Mouse (Mus musculus): ENCODE measurements at regions not wholly inside any gene's neighbourhood (a gene's known extent, or its start where the extent isn't known, plus 50 kb on each side); places are given as distances from the start of the nearest gene placed in this dataset.

DNA sequence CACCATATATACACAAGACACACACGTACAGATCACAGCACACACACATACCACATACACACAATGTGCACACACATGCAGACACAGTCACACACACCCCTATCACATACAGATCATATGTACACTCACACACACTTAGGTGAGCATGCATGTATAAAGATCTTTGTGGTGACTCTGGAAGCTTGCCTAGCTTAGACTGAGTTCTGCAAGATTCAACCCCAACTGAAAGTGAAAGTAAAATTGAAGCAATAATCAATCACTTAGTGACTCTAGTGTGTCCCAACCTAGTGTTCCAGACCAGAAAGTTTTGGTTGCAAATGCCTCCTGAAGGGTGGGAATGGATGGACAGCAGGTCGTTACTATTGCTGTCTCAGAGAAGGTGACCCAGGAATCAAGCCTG is 262.8 kb downstream of the Bcl11a start:
- DNase-seq (ENCODE audit: low read depth, low spot score), result no peak

GRCm38 (mm10) chr11:24341650-24342049 is 263.8 kb downstream of the Bcl11a start:
- DNase-seq (ENCODE audit: low read depth, low spot score), result no peak

DNA sequence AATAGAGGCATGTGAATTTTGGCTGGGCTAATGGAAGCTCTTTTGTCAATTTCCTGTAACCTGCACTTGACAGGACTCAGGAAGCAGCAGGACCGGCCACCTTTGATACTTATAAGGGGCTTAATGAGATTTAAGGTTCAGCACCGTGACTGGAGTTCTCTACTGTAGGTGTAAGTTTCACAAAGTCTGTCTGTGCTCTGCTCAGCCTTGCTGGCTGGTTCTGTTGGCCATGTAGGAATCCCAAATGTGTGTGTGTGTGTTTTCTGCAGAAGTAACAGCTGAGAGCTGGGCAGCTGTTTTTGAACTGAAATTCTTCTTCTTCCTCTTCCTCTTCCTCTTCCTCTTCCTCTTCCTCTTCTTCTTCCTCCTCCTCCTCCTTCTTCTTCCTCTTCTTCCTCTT is 264.3 kb downstream of the Bcl11a start:
- DNase-seq (ENCODE audit: low read depth, low spot score), result no peak

DNA sequence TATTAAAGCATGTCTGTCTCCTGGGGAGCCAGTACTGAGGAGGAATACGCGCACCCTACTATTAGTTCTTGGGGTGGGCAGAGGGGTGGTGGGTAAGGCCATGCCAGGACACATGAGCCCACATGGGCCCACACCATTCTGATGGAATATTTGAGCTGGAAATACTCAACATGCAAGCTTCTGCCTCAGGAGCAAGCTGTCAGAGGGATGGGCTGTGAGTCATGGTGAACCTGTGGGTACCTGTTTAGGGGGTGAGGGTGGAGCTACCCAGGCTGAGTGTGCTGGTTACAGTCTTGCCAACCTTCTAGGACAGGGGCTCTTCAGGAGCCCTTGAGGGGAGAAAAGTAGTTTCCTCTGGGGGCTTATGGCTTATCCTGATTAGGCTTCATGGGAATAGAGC is 264.9 kb downstream of the Bcl11a start:
- no peak for DNase-seq (ENCODE audit: low read depth, low spot score)

DNA sequence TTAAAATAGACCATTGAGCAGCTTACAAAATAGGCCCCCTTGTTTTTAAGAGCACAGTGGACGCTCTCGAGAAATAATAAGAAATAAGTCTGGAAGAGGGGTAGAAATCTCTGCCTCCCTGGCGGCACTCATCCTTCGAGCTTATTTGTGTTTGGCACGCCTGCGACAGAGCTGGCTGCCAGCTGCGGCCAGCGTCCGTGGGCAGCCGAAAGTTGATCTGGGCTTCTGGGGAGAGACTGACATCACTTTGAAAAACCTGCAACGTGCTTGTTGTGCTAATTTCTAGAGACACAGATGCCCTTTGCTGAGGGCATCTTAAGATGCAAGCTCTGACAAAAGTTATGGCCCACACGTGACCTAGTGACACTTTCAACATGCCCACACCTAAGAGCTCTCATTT is 269.4 kb downstream of the Bcl11a start:
- no peak for DNase-seq (ENCODE audit: low read depth, low spot score)

DNA sequence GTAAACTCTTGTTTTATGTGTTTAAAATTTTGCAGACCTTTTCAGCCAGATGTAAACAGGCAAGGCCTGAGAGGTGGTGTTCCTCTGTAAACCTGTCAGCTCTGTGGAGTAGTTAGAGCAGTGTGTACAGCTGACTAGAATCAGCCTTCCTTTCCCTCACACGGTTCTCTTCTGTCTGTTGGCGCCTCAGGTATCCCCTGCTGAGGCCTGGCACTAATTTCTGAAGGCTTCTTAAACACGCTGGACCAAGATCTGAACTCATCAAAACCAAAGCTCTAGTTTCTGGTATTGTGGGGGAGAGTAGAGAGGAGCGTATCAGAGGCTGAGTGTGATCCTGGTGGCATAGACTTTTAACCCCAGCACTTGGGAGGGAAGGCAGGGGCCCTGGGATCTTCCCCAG is 270.9 kb downstream of the Bcl11a start:
- DNase-seq (ENCODE audit: low read depth, low spot score), result no peak

DNA sequence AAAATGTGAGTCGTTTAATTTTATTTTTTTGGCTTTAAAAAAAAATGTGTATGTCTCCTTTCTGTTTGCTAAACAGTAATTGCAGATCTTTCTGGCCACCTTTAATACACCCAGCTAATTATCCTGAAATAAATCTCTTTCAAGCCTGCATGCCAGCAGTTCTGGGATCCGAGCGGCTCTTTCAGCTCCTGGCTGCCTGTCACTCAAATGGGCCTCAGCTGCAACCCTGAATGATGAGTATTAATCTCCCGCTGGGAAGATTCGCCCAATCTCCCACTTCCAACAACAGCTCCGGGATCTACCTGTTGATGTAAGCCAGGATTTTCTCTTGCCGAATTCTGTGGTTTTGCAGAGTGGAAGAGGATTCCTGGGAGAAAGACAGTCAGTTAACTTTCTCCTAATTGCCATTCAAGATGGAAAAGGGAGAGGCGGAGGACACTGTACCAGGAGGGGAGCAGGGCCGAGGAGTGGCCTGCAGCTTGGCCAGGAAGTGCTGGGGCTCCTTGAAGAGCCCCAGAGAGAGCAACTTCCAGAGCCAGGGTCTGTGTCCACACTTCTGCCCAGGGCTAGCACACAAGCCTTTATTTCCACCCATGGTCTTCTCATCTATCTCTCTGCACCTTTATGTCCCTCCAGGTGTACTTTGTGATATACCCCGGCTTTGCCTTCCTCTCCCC is 272.2 kb downstream of the Bcl11a start:
- no peak for DNase-seq (ENCODE audit: low read depth, low spot score)

GRCm38 (mm10) chr11:24350839-24351238 is 273.0 kb downstream of the Bcl11a start:
- no peak for DNase-seq (ENCODE audit: low read depth, low spot score)

GRCm38 (mm10) chr11:24352071-24352470 is 274.2 kb downstream of the Bcl11a start:
- no peak for DNase-seq (ENCODE audit: low read depth, low spot score)

- DNase-seq (ENCODE audit: low read depth, low spot score), result no peak
Measured at GRCm38 (mm10) chr11:24353056-24353455, 275.2 kb downstream of the Bcl11a start.

GRCm38 (mm10) chr11:24357388-24357787 is 279.5 kb downstream of the Bcl11a start:
- no peak for DNase-seq (ENCODE audit: low read depth, low spot score)

DNA sequence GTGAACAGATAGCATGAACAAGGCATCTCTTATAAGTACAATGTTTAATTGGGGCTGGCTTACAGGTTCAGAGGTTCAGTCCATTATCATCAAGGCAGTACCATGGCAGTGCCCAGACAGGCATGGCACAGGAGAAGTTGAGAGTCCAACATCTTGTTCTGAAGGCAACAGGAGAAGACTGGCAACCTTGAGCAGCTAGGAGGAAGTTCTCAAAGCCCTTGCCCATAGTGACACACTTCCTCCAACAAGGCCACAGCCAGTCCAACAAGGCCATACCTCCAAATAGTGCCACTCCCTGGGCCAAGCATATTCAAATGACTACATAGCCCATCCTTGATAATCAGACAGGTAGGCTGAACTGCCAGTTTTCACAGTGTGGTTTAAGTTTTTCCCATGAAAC is 281.2 kb downstream of the Bcl11a start:
- no peak for DNase-seq (ENCODE audit: low read depth, low spot score)

DNA sequence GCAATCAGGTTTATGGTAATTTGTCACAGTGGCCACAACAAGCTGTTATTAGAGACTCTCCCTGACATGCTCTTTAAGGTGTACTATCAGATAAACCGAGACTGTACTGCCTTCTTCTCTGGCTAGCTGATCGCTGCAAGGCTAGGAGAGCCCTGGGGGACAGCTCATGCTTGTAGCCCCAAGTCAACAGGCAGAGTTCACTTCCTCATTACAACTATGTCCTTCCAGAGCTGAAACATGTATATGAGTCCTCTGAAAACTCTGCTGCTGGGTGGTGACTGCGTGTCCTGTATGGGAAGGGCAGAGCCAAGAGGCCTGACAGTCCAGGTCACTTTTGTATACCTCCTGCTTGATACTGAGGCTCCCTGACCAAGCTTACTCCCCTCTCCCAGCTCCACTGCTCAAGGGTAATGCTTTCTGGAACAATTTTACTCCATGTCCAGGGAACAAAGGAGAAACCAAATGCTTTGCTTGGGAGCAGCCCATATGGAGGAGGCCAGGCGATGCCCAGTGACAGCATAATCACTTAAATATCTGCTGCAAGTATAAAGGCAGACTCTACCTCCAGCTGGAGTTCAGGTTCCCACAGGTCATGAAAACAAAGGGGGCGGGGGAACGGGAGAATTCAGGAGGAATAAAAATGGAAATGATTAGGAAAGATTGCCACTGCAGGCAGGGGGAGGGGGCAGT is 284.3 kb downstream of the Bcl11a start:
- no peak for DNase-seq (ENCODE audit: low read depth, low spot score)

DNA sequence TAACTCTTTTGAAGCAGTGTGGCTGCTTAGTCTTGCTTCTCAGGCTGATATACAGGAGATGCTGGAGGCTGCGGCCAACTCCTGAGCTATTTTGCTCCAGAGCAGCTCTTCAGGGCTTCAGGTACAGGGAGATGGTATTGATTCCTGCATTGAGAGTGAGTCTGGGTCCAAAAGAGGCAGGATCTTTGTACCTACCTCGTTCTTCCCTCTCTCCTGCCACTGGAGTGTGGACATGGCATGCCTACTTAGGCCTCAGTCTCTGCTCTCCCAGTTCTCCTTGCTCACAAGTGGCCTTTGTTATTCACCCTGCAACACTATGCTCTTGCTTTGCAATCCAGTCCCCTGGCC is 284.8 kb downstream of the Bcl11a start:
- DNase-seq (ENCODE audit: low read depth, low spot score), result no peak

DNA sequence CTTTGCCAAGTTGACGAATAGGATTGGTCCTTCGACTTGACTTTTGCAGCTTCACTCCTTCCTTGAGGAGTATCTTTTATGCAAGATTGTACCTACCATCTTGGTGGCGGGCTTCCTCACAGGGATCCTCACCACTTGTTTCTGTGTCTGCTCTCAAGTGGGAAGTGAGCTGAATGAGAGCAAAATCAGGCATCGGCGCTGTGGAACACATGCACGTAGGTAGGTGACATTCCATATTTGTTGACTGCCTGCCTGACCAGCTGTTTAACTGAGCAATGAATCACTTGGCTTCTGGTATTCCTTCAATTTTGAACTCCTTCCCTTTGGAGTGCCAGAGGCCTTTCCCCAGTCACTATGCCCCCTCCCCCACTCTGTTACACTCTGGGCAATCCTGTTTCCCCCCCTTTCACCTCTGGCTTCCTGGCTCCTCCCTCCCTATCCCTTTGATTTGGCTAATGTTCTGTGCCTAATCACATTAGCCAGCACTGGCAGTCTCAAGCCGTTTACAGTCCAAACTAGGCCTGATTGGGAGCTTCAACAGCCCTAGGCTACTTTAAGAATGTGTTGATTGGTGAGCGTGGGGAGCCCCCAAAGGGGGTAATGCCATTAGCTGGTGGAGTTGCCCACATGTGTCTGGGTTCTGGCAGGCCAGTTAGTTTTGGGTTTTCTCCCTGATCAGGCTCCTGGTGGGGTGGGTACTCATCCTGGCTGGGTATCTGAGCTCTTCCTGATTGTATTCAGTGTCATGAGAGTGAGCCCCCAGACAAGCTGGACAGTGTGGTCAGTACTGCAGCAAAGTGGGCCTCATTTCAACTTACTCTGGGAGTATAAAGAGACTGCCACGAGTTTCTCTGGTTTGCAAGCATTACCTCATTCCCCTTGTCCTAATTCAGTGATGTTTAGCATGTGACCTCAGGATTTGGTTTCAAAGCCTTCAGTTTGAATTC is 285.8 kb downstream of the Bcl11a start:
- no peak for DNase-seq (ENCODE audit: low read depth, low spot score)

DNA sequence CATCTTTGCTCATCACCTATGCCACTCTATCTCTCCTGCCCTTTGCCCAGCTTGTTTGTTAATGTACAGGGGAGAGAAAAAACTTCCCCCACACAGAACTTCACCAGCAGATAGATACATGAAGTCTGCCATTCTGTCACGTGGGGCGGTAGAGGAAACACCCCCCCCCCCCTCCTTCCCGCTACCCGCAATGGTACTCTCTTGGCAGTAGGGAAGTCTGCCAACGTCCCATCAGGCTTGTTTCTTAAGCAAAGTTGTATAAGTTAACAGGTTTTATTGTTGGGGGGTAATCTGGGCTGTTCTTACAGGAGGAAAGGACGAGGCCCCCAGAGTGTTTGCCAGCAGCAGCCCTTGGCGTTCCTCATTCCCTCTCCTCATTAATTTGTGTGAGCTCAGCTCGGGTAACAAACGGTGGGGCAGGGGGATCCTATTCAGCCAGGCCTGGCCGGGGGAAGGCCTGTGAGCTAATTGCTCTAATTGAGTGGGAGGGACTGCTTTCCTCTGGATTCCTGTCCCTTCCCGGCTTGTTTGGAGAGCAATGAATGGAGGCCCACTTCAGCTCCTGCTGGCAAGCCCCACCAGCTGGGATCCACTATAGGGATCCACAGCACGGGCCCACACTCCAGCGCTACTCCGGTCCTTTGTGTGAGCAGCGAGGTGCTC is 292.5 kb downstream of the Bcl11a start:
- no peak for DNase-seq (ENCODE audit: low read depth, low spot score)

- no peak for DNase-seq (ENCODE audit: low read depth, low spot score)
Measured at GRCm38 (mm10) chr11:24370861-24371686, 293.2 kb downstream of the Bcl11a start.

- DNase-seq (ENCODE audit: low read depth, low spot score), result no peak
Measured at GRCm38 (mm10) chr11:24371687-24371950, 293.8 kb downstream of the Bcl11a start.

- DNase-seq (ENCODE audit: low read depth, low spot score), result no peak
Measured at GRCm38 (mm10) chr11:24371963-24372362, 294.1 kb downstream of the Bcl11a start.

DNA sequence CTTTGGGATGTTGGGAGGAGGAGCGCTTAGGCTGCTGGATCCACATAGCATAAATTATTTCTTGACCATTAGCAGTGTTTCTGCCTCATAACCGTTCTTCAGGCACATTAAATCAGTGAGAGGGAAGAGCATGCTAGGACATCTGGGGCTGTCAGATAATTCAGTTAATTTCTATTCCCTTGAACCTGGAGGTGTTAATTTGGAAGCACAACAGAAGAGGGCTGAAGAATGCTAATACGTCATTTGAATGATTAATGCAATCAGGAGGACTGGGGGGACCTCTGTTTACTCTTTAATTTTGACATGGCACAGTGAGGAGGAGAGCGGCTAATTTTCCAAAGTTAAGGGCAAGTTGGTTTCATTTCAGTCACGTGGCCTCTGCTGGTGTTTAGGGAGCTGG is 294.8 kb downstream of the Bcl11a start:
- DNase-seq (ENCODE audit: low read depth, low spot score), result no peak

DNA sequence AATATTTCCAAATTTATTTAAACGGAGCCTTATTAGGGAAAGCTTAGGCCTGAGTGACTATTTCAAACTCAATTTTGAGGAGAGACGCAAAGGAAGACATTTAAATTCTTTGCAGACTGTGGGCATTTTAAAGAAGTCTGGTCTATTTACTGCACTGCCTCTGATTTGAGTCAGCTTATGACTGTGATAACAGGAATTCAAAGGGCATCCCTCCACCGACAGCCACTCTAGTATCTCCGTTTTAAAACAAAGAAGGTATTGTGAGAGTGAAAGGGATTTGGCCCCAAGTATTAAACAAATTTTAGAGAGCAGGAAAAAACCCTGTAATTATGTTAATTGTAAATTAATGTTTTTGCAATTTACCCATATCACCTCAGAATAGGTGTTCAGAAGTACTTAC is 295.4 kb downstream of the Bcl11a start:
- no peak for DNase-seq (ENCODE audit: low read depth, low spot score)
